Mouse (Mus musculus): Measurements from ENCODE around the gene Inpp5a. TPM values are rescaled to one million over a fixed set of nuclear protein-coding genes. Genes with fewer than 3 reads are reported as not detected.
A peak's percentile ranks its signal among the peaks of the same experiment; 100 is the strongest.

Inpp5a gene
- polyA plus RNA-seq, 1 experiment from 2014 or later = 53.4 TPM

DNA sequence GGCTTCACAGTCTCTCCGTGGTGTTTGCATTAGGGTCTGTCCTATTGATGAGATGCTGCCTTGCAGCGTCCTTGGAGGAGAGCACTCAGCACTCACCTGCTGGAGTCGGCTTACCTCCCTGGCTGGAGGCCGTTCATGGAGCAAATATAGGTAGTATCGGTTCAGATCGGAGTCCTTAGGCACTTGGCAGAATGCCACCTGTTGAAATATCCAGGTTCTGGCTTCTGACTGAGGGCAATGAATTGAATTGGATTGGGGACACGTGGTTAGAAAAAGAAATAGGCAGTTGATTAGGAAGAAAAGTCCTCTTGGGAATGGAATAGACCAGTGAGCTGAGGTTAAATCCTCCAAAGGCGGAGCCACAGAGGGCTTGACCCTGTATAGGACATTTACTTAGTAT, 12.9 kb downstream of the Inpp5a start:
- H3K4me1 ChIP-seq (replicated peaks) = peaks cover 68% of the 10 kb centered on the region
- no peak overlapping the region for H3K27ac ChIP-seq
- WGBS = 66% methylated on average over 8 of the region's 8 CpGs
- no peak for ATAC-seq (replicated peaks; ENCODE audit: insufficient number of reproducible peaks, insufficient read depth, low FRiP score, low read depth)
- H3K36me3 ChIP-seq = no peaks in the 10 kb centered on the region
- H3K4me2 ChIP-seq = no peak overlapping the region
- no peaks in the 10 kb centered on the region for H3K27me3 ChIP-seq
- H3K9me3 ChIP-seq (replicated peaks) = no peaks in the 10 kb centered on the region
- no peak overlapping the region for H3K9ac ChIP-seq
- no peak overlapping the region for H3K4me3 ChIP-seq

DNA sequence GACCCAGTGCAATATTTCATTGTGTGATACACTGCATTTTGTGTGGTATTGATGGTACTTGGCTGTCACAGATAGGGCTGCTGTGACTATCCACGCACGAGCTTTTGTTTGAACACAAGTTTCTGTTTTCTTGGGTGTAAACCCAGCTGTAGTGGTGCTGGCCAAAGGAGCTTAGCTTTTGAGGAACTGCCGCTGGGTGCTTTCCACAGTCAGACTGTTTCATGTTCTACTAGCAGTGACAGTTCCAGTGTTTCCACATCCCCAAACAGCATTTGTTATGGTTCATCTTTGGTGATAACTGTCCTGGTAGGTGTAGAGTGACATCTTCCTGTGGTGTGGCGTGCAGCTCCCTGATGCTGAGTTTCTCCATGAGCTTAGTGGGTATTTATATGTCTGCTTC, 13.8 kb downstream of the Inpp5a start:
- ATAC-seq (replicated peaks; ENCODE audit: insufficient number of reproducible peaks, insufficient read depth, low FRiP score, low read depth) = no peak
- Histone ChIP-seq H3K9me3 (replicated peaks) (no peaks in the 10 kb centered on the region), H3K4me2 (no peak overlapping the region), H3K27ac (no peak overlapping the region), H3K36me3 (no peaks in the 10 kb centered on the region), H3K27me3 (no peaks in the 10 kb centered on the region), H3K4me3 (no peak overlapping the region), H3K4me1 (replicated peaks) (peaks cover 67% of the 10 kb centered on the region), H3K9ac (no peak overlapping the region)
- 62% methylated on average over 4 of the region's 4 CpGs for WGBS

DNA sequence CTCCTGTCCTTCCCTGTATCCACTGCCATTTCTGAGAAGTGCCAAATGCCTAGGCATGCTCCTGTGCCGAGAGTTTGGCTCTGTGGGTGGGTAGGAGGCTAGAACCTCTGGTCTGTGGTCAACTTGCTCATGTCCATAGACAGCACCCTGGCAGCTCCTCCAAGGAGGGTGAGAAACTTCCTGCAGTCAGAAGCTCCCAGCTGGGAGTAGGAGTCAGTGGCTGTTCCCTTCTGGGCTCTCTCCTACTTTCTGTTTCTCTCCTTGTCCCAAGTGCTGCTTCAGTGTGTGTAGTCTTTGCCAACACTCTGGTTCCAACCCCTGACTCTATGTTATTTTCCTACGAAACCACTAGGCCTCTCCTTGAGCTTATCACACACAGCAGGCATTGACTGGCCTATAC, 17.7 kb downstream of the Inpp5a start:
- Histone ChIP-seq H3K4me3 (no peak overlapping the region), H3K27me3 (no peaks in the 10 kb centered on the region), H3K4me1 (replicated peaks) (peaks cover 66% of the 10 kb centered on the region), H3K9ac (no peak overlapping the region), H3K9me3 (replicated peaks) (no peaks in the 10 kb centered on the region), H3K36me3 (no peaks in the 10 kb centered on the region), H3K4me2 (no peak overlapping the region), H3K27ac (no peak overlapping the region)
- ATAC-seq (replicated peaks; ENCODE audit: insufficient number of reproducible peaks, insufficient read depth, low FRiP score, low read depth) = no peak
- WGBS = 70% methylated on average over 2 of the region's 2 CpGs

DNA sequence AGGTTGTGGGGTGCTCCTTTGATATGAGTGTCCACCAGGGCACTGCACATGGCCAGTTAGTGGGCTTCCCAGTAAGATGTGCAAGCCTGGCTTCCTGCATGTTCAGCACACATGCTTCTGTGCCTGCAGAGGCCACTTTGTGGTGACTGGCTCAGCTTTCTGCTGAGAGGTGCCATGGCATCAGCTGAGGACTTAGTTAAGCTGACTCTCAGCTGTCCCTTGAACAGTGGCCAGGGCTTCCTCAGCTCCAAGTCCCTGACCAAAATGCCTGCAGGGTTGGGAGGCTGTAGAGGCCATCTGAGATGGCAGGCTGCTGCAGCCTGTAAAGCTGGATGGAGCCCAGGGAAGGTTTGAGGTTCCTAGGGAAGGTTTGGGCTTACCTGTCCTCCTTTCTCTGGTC, 19.1 kb downstream of the Inpp5a start:
- Histone ChIP-seq H3K4me2 (no peak overlapping the region), H3K9me3 (replicated peaks) (no peaks in the 10 kb centered on the region), H3K36me3 (no peaks in the 10 kb centered on the region), H3K9ac (no peak overlapping the region), H3K4me1 (replicated peaks) (peaks cover 66% of the 10 kb centered on the region), H3K27ac (no peak overlapping the region), H3K27me3 (no peaks in the 10 kb centered on the region), H3K4me3 (no peak overlapping the region)
- no peak for ATAC-seq (replicated peaks; ENCODE audit: insufficient number of reproducible peaks, insufficient read depth, low FRiP score, low read depth)

DNA sequence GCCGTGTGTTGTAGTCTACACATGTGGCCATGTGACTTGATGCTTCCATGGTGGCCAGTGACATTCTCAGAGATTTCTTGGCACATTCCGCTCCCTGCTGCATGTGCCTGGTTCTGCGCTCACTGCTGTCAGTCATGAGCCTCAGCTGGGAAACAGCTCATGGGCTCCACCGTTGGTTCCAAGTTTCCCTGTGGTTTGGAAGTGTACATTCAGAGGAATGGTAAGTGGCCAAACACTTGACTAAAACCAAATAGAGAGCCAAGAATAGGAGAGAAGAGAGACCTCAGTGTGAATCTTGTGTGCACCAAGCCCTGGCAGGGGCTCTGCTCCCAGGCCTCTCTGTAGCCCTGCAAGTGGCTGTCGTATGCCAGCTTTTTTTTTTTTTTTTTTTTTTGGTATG, 21.0 kb downstream of the Inpp5a start:
- no peaks in the 10 kb centered on the region for H3K27me3 ChIP-seq
- peak overlapping the region; percentile 50 for H3K27ac ChIP-seq
- no peak overlapping the region for H3K4me2 ChIP-seq
- 44% methylated on average over 5 of the region's 5 CpGs for WGBS
- H3K4me1 ChIP-seq (replicated peaks) = peaks cover 85% of the 10 kb centered on the region
- H3K9me3 ChIP-seq (replicated peaks) = no peaks in the 10 kb centered on the region
- no peaks in the 10 kb centered on the region for H3K36me3 ChIP-seq
- ATAC-seq (replicated peaks; ENCODE audit: insufficient number of reproducible peaks, insufficient read depth, low FRiP score, low read depth) = no peak
- H3K4me3 ChIP-seq = no peak overlapping the region
- H3K9ac ChIP-seq = no peak overlapping the region

DNA sequence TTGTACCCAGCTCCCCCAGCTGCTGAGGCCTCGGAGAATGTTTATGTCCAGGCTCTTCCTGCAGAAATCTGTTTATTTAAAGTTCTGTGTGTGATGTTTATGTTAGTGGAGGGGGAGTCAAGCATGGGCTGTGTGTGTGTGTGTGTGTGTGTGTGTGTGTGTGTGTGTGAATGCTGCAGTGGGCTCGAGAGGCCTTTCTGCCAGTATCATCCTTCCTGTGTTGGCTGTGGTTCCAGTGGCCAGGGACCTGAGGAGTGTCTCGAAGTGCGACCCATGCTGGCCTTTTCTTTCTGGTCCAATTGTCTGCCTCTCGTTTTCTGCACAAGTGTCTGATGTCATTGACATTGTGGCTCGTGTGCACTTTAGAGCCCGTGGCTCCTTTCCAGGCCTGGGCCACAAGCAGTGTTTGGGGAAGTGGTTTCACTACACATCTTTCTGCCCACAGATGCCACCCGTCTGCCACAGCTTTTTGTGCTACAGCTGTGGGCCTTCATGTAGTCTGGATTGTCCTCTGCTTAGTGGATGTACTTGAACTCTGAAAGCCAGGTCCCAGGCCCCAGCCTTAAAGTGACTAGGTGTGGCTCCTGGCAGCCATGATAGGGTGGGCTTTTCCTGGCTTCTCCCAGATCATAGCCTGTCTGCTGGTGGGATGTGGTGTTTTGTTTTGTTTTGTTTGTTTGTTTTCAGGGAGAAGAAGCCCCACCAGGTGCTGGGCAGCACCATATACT, 23.5 kb downstream of the Inpp5a start:
- H3K9ac ChIP-seq = no peak overlapping the region
- no peak overlapping the region for H3K4me3 ChIP-seq
- no peaks in the 10 kb centered on the region for H3K36me3 ChIP-seq
- peaks cover 93% of the 10 kb centered on the region for H3K4me1 ChIP-seq (replicated peaks)
- no peaks in the 10 kb centered on the region for H3K9me3 ChIP-seq (replicated peaks)
- 17% methylated on average over 7 of the region's 8 CpGs for whole genome bisulfite sequencing
- no peaks in the 10 kb centered on the region for H3K27me3 ChIP-seq
- H3K4me2 ChIP-seq = no peak overlapping the region
- ATAC-seq (replicated peaks; ENCODE audit: insufficient number of reproducible peaks, insufficient read depth, low FRiP score, low read depth) = no peak; the same call in 1 of the 2 replicates
- peak overlapping the region; percentile 50 for H3K27ac ChIP-seq

DNA sequence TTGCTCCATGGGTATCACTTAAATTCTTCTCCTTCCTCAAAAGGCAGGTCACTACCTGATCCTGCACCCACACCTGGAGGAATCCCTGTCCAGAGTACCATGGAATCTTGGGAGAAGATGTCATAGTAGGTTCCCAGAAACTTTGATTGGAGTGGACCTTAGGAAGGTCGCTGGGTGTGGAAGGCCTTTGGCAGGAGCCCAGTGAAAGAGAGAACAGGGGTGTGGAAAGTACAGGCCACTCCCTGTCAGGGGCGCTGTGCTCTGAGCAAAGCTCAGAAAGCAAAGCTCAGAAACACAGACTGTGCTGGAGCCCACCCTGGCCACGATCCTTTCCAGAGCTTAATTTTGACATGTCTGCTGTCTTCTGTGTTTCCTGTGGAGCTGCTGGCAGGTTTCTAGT, 24.5 kb downstream of the Inpp5a start:
- Histone ChIP-seq H3K27ac (no peak overlapping the region), H3K27me3 (no peaks in the 10 kb centered on the region), H3K36me3 (no peaks in the 10 kb centered on the region), H3K9ac (no peak overlapping the region), H3K9me3 (replicated peaks) (no peaks in the 10 kb centered on the region), H3K4me1 (replicated peaks) (peaks cover 85% of the 10 kb centered on the region), H3K4me2 (no peak overlapping the region), H3K4me3 (no peak overlapping the region)
- 46% methylated on average over 3 of the region's 3 CpGs for WGBS
- no peak for ATAC-seq (replicated peaks; ENCODE audit: insufficient number of reproducible peaks, insufficient read depth, low FRiP score, low read depth)

DNA sequence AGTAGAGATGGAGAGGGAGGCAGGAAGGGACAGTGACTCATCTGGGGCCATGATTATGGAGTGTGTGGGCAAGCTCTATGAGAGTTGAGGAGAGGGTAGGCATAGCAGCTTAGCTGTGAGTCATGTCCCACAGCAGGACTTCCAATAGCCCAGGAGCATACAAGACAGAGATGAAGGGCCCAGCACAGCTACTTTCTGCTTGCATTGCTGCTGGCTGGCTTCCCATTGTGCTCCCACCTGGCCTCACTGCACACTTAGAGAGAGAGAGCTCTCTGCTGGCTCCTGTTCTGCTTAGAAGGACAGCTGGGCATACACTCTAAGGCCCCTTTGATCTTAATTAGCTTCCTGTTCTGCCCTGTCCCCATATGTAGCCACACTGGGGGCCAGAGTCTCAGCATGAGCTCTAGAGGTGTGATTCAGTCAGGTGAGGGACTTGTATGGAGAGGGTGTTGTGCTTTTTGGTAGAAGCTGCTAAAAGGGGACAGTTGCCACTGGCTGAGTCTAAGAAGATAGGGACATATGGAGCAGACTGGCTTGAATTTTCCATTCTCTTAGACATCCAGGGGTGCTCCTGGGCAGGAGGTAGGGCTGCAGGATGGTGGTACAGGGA, 26.8 kb downstream of the Inpp5a start:
- no peak for ATAC-seq (replicated peaks; ENCODE audit: insufficient number of reproducible peaks, insufficient read depth, low FRiP score, low read depth)
- Histone ChIP-seq H3K4me1 (replicated peaks) (peaks cover 69% of the 10 kb centered on the region), H3K27me3 (no peaks in the 10 kb centered on the region), H3K36me3 (no peaks in the 10 kb centered on the region), H3K9me3 (replicated peaks) (no peaks in the 10 kb centered on the region), H3K9ac (no peak overlapping the region), H3K27ac (peak overlapping the region; percentile 51), H3K4me3 (no peak overlapping the region), H3K4me2 (no peak overlapping the region)

DNA sequence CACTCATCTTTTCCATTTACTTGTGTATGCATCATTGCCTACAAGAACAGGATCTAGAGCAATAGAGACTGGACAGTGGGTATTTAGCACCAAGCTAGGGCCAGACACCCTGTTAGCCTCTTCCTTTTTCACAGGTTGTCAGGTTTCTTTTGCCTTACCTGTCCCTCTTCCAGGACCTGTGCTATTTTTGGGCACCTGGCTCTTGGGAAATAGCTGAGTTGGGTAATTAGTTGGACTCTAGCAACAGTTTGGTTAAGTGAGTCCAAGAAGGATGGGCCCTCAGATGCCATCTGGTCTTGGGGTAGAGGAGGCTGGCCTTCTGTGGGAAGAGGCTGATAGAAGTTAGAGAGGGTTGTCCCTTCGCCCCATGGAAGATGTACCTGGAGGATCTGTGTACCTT, 29.5 kb downstream of the Inpp5a start:
- Histone ChIP-seq H3K9ac (no peak overlapping the region), H3K4me3 (no peak overlapping the region), H3K4me1 (replicated peaks) (peaks cover 42% of the 10 kb centered on the region), H3K27me3 (no peaks in the 10 kb centered on the region), H3K27ac (no peak overlapping the region), H3K36me3 (no peaks in the 10 kb centered on the region), H3K4me2 (no peak overlapping the region), H3K9me3 (replicated peaks) (no peaks in the 10 kb centered on the region)
- ATAC-seq (replicated peaks; ENCODE audit: insufficient number of reproducible peaks, insufficient read depth, low FRiP score, low read depth) = no peak
- 91% methylated on average over 1 of the region's 1 CpGs for WGBS

DNA sequence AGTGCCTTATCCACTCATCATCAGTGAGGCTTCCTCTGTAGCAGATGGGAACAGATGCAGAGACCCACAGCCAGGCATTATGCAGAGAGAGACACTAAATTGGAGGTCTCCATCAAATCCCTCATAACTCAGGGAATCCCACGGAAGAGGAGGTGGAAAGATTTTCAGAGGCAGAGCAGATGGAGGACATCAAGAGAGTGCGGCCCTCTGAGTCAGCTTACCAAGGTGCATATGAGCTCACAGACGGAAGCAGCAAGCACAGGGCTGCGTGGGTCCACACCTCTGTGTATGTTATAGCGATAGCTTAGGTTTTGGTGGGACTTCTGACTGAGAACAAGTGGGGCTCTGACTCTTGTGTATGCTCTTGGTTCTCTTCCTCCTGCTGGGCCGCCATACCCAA, 33.9 kb downstream of the Inpp5a start:
- no peak for ATAC-seq (replicated peaks; ENCODE audit: insufficient number of reproducible peaks, insufficient read depth, low FRiP score, low read depth)
- Histone ChIP-seq H3K36me3 (peaks cover 6% of the 10 kb centered on the region; the same call in 1 of the 2 replicates), H3K27me3 (no peaks in the 10 kb centered on the region), H3K4me2 (no peak overlapping the region), H3K9me3 (replicated peaks) (no peaks in the 10 kb centered on the region), H3K4me3 (no peak overlapping the region), H3K4me1 (replicated peaks) (peaks cover 12% of the 10 kb centered on the region; the same call in 1 of the 2 replicates), H3K27ac (no peak overlapping the region), H3K9ac (no peak overlapping the region)
- WGBS = 88% methylated on average over 6 of the region's 6 CpGs

DNA sequence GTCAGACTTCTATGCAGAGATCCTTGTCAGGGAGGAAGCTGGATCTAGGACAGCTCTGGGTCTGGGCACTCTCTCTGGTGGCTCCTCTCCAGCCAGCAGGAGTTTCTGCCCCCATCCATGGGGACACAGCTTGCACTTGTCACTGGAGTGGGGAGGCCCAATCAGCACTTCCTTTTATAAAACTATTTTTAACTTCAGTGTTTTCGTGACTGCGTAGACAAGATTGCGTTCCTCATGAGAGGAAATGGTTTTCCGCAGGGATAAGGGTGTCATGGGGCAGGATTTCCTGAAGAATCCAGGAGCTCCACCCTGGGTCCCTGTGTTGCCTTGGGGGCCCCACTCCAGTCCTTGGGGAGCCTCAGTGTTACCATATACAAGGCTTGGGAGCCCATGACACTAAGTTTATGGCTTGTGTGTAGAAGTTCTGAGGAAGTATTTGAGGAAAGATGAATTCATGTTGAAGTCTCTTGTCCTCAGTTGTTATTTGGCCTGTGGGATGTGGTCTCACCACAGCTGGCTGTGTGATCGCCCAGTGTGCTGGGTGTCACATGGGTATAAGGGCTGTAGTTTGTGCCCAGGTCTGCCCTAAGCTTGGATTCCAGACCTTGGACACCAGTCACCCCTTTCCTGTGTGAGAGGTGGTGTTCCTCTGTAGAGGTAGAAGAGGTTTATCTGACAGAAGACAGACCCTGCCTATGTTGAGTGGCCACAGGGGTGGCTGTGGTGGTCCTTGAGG, 45.4 kb downstream of the Inpp5a start:
- Histone ChIP-seq H3K4me2 (peak overlapping the region; percentile 15; the same call in 1 of the 2 replicates), H3K4me3 (no peak overlapping the region), H3K27me3 (no peaks in the 10 kb centered on the region), H3K36me3 (no peaks in the 10 kb centered on the region), H3K9ac (no peak overlapping the region), H3K9me3 (replicated peaks) (no peaks in the 10 kb centered on the region), H3K4me1 (replicated peaks) (peaks cover 49% of the 10 kb centered on the region), H3K27ac (peak overlapping the region; percentile 72)
- peak; percentile 82 for ATAC-seq (replicated peaks; ENCODE audit: insufficient number of reproducible peaks, insufficient read depth, low FRiP score, low read depth)
- 22% methylated on average over 5 of the region's 5 CpGs for WGBS

Measured in heart, embryonic 15.5 days (tissue).